Mouse (Mus musculus) liver, embryonic 14.5 days (tissue): ENCODE measurements at regions not wholly inside any gene's neighbourhood (a gene's known extent, or its start where the extent isn't known, plus 50 kb on each side); places are given as distances from the start of the nearest gene placed in this dataset.

ENCODE experiments used
- ATAC-seq: fragments of 200-750 bp; cut with Nextera tagmentation; 2 replicates; pipeline ENCODE4 v1.8.0; 2017; ENCODE audit warnings: moderate number of reproducible peaks, mild to moderate bottlenecking, moderate library complexity; ENCODE audit not compliant: insufficient read depth
- DNase-seq, 3 experiments: peaks; one replicate each; pipeline ENCODE4 v3.0.0-alpha.2; 2012 to 2013; ENCODE audit warnings: low read depth in 3 of 3, low spot score in 3 of 3
- H3K27ac ChIP-seq: fragments of 300-500 bp; sonication (generic); 2 replicates; pipeline ENCODE4 v1.5.1; 2014; ENCODE audit warnings: moderate library complexity, mild to moderate bottlenecking, control low read depth, inconsistent platforms
- H3K27me3 ChIP-seq: fragments of 300-500 bp; sonication (generic); 2 replicates; pipeline ENCODE4 v1.6.1; 2014; ENCODE audit warnings: mild to moderate bottlenecking, low read length, moderate library complexity; ENCODE audit not compliant: control insufficient read depth, insufficient read depth
- H3K36me3 ChIP-seq: fragments of 300-500 bp; sonication (generic); replicated peaks from 2 replicates; pipeline ENCODE4 v1.6.1; 2014; ENCODE audit warnings: low read depth; ENCODE audit not compliant: control insufficient read depth, insufficient read depth
- H3K4me1 ChIP-seq, 2 experiments: fragments of 200-500 bp in 1 of 2; fragments of 300-500 bp in 1 of 2; sonication (generic) in 1 of 2; replicated peaks; 2 replicates each; pipeline ENCODE4 v1.6.1; 2012 to 2014; ENCODE audit warnings: antibody characterized with exemption in 1 of 2, inconsistent platforms in 1 of 2, low read length in 1 of 2; ENCODE audit not compliant: control insufficient read depth in 2 of 2, insufficient read depth in 2 of 2
- H3K4me2 ChIP-seq: fragments of 300-500 bp; sonication (generic); 2 replicates; pipeline ENCODE4 v1.6.1; 2014; ENCODE audit warnings: low read depth, mild to moderate bottlenecking, control low read depth, moderate library complexity
- H3K4me3 ChIP-seq, 2 experiments: fragments of 200-500 bp in 1 of 2; fragments of 300-500 bp in 1 of 2; sonication (generic) in 1 of 2; 2 replicates each; pipeline ENCODE4 v1.5.1; 2012 to 2014; ENCODE audit warnings: low read depth in 2 of 2, low read length in 2 of 2, mild to moderate bottlenecking in 2 of 2, control low read depth in 1 of 2, inconsistent platforms in 1 of 2, moderate library complexity in 1 of 2; ENCODE audit not compliant: insufficient read depth in 1 of 2
- H3K9ac ChIP-seq: fragments of 300-500 bp; sonication (generic); replicated peaks from 2 replicates; pipeline ENCODE4 v1.6.1; 2014; ENCODE audit warnings: mild to moderate bottlenecking, control low read depth, moderate library complexity
- H3K9me3 ChIP-seq: fragments of 300-500 bp; sonication (generic); 2 replicates; pipeline ENCODE4 v1.6.1; 2016; ENCODE audit warnings: low read length, mixed read lengths; ENCODE audit not compliant: control insufficient read depth
- CTCF ChIP-seq: IDR thresholded peaks from 2 replicates; pipeline ENCODE4 v1.5.1; 2016; ENCODE audit warnings: antibody characterized with exemption, low read depth, control low read depth
- EP300 ChIP-seq: IDR thresholded peaks from 2 replicates; pipeline ENCODE4 v1.6.1; 2016; ENCODE audit warnings: antibody characterized with exemption, low read depth
- WGBS: fragments of 180-500 bp; shearing (Covaris S2); extraction: QIAGEN DNeasy Blood & Tissue Kit; methylation state at CpG from one replicate; pipeline ENCODE4 v1.1.7; 2014; ENCODE audit not compliant: insufficient replicate concordance; 5-methylcytosine and 5-hydroxymethylcytosine counted together

DNA sequence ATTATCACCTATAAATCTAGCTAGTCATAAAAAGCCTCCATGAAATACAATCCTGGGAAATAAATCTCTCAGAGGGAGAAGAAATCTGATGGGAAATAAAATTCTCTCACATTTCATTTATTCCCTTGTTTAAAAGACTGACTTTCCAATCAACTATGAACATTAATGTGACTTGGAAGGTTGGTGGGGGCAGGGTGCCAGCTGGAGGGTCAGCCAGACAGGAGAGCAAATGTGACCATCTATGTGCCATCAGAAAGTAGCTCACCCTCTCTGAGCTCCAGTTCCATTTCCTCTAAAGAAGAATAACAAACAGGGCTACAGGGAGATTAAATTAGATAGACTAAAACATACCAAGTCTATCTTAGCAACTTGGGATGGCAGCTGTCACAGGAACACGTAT lies 257.0 kb downstream of the Dhx15 start:
- DNase-seq, result no peak
- no peaks in the 10 kb centered on the region for H3K9me3 ChIP-seq
- 57% methylated on average over 1 of the region's 1 CpGs for WGBS
- no peak overlapping the region for H3K9ac ChIP-seq
- H3K27ac ChIP-seq, result no peak overlapping the region
- H3K36me3 ChIP-seq, result no peaks in the 10 kb centered on the region
- TF ChIP-seq CTCF (no peak), EP300 (no peak)
- no peak for ATAC-seq
- no peaks in the 10 kb centered on the region for H3K4me1 ChIP-seq
- no peaks in the 10 kb centered on the region for H3K27me3 ChIP-seq
- no peak overlapping the region for H3K4me3 ChIP-seq
- no peak overlapping the region for H3K4me2 ChIP-seq

DNA sequence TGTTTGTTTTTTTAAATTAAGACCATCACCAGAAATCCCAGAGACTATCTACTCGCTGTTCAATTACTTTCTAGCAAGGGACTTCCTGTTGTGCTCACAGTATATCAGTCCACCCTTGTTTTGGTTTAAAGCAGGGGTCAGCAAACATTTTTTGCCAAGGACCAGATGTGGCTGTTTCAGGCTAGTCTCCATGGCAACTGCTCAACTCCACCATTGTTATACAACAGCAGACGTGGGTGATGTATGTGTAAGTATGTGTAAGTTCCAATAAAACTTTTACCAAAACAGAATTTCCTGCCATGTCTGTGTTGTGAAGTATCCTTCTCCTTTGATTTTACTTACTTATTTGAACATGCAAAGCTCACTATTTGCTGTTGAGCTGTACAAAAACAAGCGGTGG lies 259.9 kb downstream of the Dhx15 start:
- Histone ChIP-seq H3K4me2 (no peak overlapping the region), H3K27ac (no peak overlapping the region), H3K9me3 (no peaks in the 10 kb centered on the region), H3K9ac (no peak overlapping the region), H3K36me3 (no peaks in the 10 kb centered on the region), H3K27me3 (no peaks in the 10 kb centered on the region), H3K4me3 (no peak overlapping the region), H3K4me1 (no peaks in the 10 kb centered on the region)
- no peak for DNase-seq
- TF ChIP-seq CTCF (no peak), EP300 (no peak)
- 63% methylated on average over 3 of the region's 3 CpGs for WGBS
- ATAC-seq, result no peak

DNA sequence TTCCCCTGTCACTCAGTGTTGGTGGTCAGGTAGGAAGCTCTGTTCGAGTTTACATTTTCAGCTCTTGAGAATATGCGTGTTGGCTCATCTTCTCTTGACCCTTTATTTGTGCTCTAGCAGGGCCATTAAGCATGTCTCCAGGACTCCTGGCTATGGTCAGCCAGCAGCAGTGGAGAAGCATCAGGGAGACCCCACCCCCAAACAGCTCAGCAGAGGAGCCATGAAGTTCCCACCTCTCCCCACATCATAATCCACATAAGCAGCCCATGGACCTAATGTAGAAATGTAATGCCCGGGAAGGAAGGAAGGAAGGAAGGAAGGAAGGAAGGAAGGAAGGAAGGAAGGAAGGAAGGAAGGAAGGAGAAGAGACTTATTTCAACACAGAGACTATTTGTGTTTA lies 261.5 kb downstream of the Dhx15 start:
- no peak overlapping the region for H3K4me3 ChIP-seq
- H3K36me3 ChIP-seq, result no peaks in the 10 kb centered on the region
- TF ChIP-seq EP300 (no peak), CTCF (no peak)
- H3K9me3 ChIP-seq, result no peaks in the 10 kb centered on the region
- ATAC-seq, result no peak
- no peak overlapping the region for H3K4me2 ChIP-seq
- no peak overlapping the region for H3K9ac ChIP-seq
- H3K27ac ChIP-seq, result no peak overlapping the region
- no peak for DNase-seq
- no peaks in the 10 kb centered on the region for H3K27me3 ChIP-seq
- H3K4me1 ChIP-seq, result no peaks in the 10 kb centered on the region
- 62% methylated on average over 3 of the region's 3 CpGs for WGBS

DNA sequence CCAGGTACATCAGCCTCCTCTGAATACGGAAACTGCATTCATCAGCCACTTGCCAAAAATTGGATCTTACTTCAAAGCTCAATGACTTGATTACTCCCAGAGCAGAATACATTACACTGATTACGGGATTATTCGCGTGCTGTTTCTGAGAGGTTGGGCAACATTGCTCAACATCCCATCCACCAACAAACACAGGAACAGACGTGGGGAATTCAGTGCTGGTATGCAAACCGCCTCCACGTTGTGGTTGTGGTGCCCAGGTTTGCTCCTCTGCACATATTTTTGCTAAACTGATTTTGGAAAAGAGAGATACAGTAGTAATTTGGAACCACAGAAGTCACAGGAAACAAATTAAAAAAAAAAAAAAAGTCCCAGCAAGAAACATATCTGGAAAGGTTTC lies 266.9 kb downstream of the Dhx15 start:
- Histone ChIP-seq H3K9ac (no peak overlapping the region), H3K4me3 (no peak overlapping the region), H3K4me1 (no peaks in the 10 kb centered on the region), H3K27me3 (no peaks in the 10 kb centered on the region), H3K4me2 (no peak overlapping the region), H3K36me3 (no peaks in the 10 kb centered on the region), H3K9me3 (no peaks in the 10 kb centered on the region), H3K27ac (no peak overlapping the region)
- 60% methylated on average over 7 of the region's 7 CpGs for WGBS
- DNase-seq (no peak), ATAC-seq (no peak)
- TF ChIP-seq CTCF, result no peak
- no peak for TF ChIP-seq EP300

DNA sequence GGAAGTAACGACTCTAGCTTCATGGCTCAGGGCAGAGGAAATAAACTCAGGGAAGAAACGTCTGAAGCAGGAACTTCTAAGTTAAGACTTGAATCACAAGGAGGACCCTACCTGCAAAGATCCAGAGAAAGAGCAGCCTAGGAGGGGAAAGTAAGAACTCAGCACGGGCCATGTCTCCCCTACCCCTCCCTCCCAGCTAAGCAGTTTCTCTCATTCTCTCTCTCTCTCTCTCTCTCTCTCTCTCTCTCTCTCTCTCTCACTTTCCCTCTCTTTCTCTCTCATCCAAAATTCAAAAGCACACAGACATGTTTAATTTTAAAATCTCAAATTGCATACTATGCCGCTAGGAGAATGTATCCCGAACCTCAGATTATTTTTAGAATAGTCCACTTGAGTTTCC lies 267.3 kb downstream of the Dhx15 start:
- H3K36me3 ChIP-seq, result no peaks in the 10 kb centered on the region
- H3K9ac ChIP-seq, result no peak overlapping the region
- no peaks in the 10 kb centered on the region for H3K27me3 ChIP-seq
- H3K27ac ChIP-seq, result no peak overlapping the region
- H3K9me3 ChIP-seq, result no peaks in the 10 kb centered on the region
- ATAC-seq (no peak), DNase-seq (no peak)
- no peak overlapping the region for H3K4me3 ChIP-seq
- no peaks in the 10 kb centered on the region for H3K4me1 ChIP-seq
- 37% methylated on average over 5 of the region's 5 CpGs for WGBS
- no peak overlapping the region for H3K4me2 ChIP-seq
- TF ChIP-seq EP300 (no peak), CTCF (no peak)
